Mouse (Mus musculus): ENCODE results near the gene Hdgfl3.

DNA sequence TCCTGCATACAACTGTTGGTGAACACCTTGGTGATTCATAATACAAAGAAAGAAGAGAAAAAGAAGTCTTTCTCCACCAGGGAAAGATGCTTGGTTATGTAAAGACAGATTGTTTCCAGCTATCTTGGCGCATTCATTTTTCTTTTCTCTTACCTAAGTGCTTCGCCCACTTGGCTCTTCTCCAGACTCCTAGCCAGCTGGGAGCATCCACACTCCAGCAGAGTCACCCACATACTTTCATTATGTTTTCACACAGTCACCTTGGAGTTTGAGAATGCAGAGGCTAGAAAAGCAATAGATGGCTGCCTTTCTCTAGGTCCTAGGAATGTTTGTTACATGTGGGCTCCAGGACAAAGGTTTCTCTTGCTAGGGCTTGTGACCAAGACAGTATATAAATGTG, 16.2 kb upstream of the Hdgfl3 start:
- TF ChIP-seq EP300 (IDR thresholded peaks at IDR 0.05; ENCODE audit: low read depth) = no peak
- no peak for TF ChIP-seq CTCF (IDR thresholded peaks at IDR 0.05; ENCODE audit: low read depth)

Data from heart, postnatal 0 days (tissue).